Mouse (Mus musculus) cerebellum, adult 9-11 months (tissue): ENCODE results near the gene Medag.

Source experiments
- DNase-seq: peaks from one replicate; pipeline ENCODE4 v3.0.0; 2022

Gene Medag

DNA sequence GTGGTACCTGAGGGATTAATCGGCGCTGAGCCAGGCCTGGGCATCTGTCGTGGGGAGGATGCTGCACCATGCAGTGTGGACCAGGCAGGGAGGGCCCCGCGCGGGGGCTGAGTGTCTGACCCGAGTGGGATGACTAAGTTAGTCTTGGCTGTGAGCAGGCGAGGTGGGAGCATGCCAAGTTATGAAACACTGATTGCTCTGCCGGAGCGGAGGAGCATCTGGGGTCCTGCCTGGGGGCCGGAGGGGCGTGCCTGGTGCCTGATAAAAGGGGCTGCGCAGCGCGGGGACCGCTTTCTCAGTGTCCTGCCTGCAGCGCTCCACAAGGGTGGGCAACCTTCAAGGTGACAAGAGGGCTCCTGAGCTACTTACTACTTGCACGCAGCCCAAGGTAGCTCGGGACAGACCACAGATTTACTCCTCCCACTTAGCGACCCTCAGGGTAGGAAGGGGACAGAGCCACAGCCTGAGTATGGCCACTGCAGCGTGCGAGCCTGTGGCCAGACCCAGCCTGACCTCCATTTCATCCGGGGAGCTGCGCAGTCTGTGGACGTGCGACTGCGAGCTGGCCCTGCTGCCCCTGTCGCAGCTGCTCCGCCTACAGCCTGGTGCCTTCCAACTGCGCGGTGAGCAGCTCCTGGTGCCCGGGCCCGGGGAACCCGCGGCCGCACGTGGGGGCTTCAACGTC lies at the start of gene Medag:
TSS of gene Medag (plus strand) at position 241 of the 685 bp plus-strand sequence.
- DNase-seq: peak; percentile 80

DNA sequence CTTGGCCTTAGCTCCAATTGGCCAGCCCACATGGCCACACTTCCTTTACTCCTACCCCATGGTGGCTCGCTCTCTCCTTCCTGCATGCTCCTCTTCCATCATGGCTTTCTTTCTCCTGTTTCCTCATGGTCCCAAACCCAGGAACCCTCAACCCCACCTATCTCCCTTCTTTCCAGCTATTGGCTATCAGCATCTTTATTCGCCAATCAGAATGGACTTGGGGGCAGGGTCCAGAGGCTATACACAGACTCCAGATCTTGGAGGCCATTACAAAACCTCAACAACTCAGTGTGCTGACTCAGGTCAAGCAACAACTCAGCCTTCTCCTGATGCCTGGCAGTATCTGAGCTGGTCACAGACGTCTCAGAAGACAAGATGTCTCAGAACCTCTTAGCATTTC lies 48.9 kb upstream of the Medag start:
- DNase-seq: no peak

DNA sequence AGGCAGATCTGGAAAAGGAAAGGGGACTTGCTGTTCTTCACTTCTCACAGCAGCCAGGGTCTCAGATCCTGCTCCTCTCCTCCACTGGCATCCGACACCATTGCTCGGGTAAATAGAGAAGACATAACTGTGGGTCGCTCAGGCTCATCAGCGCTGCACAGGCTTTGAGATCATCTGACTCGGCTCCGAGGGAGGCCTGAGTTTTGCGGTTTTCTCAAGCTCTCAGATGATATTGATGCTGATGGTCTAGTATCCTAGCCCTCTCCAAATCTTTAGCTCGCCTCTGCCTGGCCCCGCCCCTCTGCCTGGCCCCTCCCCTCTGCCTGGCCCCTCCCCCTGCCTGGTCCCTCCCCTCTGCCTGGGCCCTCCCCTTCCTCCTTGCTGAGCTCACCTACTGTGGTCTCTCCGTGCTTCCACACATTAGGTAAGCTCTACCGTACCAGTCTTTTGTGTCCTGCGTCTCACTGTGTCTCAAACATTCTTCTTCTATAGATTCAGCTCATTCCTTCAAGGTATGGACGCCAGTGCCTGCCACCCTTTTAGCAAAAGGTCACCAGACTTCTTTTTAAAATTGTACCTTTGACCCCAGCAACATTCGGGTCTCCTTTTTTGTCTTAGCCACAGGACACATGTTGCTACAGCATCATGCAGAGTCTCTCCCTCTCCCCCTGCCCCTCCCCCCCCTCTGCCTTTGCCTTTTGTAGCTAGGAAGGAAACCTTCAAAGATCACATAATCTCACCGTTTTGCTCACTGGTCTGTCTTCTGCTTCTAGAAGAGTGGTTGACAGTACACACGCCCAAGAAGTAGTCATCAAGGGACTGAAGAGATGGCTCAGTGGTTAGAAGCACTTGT lies 47.4 kb upstream of the Medag start:
- DNase-seq: no peak

DNA sequence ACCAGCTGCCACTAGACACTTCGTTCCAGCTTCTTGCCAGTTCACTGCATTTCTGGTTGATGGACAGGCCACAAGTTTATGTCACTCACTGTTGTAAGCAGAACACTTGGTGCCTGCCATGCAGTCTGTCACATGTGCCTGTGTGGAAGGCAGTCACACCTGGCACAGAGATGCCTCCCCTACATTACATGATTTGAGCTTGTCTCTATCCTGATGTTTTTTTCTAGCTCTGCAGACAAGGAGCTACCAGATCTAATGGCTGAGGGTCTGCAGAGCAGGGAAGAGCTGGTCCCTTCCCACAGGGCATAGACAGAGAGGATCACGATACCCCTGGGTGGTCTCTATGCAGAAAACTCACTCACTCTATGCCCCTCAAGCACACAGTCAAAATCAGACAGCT lies 44.5 kb upstream of the Medag start:
- no peak for DNase-seq

DNA sequence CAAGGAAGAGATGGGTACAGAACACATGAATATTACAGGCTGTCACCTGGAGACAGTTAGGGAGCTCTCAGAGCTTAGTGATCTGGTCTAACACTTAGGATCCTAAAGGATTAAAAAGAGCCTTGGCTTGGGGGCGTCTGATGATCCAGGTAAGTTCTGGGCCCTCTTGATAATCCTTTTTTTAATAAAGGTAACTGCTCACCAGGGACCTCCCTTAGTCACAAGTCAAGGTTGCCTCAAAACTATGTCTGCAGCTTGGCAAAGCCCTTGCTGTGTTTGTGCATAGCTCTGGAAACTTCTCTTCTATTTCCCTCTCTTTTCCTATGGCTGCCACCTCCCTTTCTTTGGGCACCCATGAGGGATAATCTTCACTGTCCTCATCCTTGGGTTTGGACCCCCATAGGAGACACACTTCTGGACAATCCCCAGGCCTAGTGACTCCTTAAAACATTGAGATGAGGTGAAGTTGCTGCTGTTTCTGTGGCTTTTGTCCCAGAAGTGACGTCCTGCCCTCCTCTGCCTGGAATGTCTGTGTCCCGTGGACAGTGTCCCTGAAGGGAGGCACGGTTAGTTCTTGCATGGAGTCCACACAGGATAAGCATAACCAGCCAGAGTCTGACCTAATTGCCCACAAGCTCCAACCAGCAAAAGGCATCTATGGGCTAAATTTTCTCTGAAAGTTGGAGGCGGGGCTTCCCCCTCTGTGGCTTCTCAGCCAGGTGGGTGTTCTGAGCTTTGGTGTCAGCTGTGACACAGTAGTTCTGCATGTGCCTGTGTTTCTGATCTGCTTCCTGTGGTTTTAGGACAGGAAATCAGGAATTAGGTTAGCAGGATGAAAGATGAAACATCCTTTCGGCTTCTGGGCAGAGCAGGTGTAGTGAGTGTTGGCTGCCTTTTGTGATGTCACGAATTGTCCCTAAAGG lies 43.7 kb upstream of the Medag start:
- no peak for DNase-seq

DNA sequence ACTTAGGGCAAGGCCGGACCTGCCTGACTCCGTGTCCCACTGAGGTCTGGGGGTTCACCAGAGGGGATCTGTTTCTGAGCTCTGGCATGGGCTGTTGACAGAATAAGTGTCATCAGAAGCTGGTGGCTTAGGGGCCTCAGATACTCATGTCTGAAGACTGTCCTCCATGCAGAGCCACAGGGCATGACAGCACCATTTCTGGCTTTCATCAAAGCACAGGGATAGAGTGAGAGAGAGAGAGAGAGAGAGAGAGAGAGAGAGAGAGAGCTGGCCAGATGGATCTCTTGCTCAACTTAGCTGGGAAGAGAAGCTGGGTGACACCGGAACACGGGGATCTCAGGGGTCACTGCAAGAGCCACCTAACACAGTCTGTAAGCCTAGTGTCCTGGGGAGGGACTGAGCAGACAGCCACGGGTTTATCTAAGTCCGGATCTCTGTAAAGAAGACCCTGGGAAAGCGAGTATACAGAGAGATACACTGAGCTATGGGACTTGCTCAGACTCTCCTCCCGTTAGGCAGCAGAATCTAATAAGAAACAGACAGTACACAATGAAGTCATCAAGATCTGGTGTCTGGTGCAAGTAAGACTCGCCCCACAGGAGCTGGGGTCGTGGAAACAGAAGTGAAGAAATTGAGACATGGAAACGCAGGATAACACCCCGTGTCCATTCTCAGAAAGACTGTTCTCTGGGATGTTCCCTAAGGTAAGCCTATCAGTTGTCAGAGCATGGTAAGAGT lies 42.8 kb upstream of the Medag start:
- no peak for DNase-seq

DNA sequence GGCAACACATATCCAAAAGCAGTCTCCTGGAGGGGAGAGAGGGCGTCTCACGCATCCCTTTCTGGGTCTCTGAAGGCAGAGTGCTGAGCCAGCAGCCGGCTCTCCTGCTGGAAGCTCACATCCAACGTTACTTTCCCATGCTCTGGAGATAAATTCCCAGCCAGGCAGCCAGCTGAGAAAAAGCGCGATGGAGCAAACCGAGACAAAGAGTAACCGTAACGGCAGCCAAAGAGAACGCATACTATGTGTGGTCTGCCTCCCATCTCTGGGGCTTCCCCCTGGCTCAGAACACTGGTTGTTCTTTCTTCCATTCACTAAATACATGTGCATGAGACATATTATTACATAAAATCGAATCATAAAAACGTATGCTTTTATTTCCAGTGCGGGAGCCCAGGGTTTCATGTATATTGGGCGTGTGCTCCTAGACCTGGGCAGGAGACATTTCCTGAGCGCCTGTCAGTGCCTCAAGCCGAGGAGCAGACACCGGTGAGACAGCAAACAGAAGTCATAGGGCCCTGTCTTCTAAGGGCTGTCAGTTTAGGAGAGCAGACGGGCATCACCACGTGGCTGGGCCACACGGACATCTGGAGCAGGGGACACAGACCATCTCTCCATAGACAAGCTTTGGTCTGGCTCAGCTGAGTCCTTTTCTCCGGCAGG lies 42.0 kb upstream of the Medag start:
- no peak for DNase-seq

DNA sequence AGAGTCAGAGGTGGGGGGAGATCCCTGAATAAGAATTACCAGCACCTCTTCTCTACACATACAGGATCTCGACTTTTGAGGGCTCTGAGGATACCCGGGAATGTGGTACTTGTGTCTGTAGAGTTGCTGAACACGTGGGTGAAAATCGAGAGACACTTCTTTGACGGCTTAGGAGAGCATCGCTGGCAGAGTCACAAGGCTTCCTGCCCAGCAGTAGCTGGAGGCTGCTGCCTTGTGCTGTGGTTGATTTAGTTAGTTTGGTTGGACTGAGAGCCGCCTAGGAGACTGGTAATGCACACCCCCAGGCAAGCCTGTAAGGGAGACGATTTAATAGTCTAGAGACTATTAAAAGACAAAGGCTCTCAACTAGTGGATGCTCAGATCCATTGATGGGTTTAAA lies 39.5 kb upstream of the Medag start:
- DNase-seq: no peak

DNA sequence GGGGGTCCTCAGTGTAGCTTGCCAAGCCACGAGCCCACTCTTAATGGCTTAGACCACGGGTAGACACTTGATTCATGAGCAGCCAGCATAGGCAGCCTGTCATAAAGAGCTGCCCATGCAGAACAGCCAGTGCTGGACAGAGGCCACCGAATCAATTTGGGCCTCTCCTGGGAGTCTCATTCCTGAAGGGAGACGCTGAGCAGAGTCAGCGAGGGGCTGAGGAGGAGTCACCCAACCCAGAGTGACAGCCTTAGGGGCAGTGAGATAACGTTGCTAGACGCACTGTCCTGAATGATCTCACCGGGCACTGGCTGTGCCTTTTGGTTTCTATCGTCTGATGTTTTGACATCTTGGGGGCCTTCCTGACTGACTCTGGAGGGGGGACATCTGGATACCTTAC lies 38.3 kb upstream of the Medag start:
- no peak for DNase-seq

DNA sequence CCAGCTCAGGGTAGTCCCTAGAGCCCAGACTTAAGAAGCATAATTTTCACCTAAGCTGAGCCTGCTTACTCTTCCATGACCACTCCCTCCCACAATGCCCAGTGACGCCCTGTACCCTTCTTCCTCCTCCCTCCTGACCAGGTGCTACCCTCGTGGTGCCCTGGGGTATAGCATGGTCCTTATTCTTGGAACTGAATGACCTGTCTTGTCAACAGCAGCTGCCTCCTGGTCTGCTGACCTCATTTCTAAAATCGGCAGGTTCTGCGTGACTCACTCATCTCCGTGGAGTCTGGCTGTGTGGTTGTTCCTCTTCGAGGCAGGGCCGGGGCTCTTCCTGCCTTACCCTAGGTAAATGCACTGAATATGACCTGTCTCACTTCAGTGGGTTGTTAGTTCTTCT lies 37.5 kb upstream of the Medag start:
- peak; percentile 52 for DNase-seq

DNA sequence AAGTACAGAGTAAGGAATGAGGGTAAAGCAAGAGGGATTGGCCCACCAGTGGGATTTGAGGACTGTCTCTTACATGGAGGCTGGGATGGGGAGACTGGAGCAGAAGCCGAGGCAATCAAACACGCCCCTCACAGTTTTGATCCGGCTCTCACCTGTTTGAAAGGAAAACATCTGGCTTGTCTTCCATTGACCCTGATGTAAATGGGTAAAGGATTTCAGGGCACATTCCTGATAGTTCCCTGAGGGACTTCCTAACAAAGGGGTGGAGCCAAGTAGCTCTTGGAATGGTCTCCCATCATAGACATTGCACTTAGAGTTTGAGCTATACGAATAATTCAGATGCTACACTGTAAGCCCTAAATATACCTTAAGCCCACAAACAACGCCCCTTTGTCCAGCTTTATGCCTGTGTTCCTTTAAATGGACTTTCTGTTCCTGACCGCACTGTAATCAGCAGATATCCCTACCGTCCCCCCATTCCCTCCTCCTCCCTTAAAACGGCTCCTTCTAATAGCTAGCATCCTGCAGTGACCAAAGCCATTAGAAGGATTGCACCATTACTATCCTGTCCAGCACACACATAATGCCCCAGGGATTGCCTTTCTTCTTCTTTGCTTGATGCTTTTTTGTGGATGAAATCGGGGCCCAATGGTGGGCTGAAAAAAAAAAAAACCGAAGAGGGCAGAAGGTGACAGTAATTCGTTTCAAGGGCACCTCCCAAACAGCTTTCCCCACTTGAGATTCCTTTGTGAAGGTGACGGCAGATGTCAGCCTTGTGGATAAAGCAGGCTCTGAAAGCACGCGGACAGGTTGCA lies 36.3 kb upstream of the Medag start:
- DNase-seq: no peak

DNA sequence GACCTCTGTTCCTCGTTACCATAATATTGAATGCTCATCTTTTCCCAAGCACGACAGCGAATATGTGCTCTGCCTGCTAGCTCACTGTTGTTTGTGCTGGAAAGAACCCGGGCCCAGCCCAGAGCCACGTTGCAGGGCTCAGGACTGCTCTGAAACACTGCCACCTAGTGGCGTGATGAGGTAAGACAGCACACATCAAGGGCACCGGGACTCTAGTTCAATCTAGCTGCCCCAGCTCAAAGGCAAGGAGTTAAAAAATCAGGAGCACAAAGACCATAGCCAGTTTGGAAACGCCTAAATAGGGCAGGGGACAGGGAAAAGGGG lies 35.7 kb upstream of the Medag start:
- DNase-seq: peak; percentile 77

DNA sequence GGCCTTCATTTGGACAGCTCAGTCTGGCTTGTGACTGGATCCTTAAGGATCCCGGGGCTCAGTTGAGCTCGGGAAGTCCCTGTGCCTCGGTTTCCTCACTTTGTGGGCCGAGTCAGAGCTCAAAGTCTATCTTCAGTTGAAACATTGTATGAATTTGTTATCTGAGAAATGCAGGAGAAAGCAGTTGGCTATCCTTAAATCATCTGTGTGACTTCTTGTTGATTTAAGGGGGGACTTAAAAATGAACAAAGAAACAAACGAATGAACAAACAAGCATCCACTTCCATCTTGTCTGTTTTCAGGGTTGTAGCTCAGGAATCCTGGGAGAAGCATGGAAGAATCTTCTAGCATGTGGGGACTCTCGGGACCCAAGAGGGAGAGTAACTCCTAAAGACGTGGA lies 35.2 kb upstream of the Medag start:
- DNase-seq: no peak

DNA sequence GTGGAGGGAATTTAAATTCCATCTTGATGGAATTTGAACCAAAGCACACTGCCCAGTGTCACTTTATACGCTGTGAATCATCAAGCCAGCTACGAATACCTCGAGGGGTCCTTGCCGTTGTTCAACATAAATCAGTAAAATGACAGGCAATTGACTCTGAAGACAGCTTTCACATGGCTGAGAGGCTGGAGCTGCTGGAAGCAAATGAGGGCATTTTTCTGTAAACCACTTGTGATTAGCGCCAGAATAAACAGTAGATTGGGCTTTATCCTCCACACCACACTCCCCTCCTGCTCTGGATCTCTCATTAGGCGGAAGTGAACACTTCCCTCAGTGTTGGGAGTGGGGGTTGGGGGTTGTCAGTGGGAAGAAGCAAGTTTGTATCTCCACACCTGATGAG lies 34.3 kb upstream of the Medag start:
- no peak for DNase-seq

DNA sequence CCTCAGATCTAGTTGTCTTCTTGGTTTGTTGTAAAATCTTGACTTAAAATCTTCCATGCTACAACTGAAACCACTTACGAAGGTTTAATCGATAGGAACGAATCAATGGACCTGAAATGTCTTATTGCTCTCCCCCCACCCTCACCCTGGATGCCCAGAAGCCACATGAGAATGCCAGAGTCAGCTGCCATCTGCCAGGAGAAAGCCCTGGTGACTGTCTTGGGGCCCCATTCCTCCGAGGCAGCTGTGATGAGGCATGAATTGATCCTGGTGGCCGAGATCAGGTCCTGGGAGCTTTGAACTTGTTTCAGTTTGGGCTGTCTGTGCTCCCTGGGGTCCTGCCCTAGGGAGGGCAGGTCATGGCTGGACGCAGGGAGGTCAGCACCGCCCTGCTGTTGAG lies 33.0 kb upstream of the Medag start:
- no peak for DNase-seq

DNA sequence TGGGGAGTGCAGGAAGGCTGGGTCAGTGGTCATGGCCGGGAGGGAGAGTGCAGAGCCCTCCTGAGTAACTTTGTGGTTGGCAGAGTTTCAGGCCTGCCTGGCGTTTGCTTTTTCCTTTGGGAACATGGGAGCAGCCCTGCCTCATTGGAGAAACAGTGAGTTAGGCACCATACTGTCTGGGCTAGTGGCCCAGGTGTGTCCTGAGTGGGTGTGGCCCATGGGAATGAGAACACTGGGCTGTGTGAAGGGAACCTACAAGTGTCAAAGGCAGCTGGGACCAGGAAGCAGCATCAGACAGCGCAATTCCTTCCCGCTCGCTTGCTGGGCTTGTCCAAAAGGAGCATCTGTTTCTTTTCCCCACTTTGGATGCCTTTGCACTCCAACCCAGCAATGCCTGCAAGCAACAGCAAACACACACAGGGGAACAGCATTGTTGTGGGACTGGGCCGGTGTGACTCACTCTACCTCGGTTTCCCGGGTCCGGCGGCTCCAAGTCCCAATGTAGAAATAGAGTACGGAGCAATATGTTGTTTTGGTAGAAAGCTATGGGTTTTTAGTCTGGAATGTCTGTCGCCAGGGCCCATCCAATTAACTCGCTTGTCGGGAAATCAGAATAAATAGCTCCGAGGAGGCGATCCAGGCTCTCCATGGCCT lies 32.3 kb upstream of the Medag start:
- DNase-seq: no peak

DNA sequence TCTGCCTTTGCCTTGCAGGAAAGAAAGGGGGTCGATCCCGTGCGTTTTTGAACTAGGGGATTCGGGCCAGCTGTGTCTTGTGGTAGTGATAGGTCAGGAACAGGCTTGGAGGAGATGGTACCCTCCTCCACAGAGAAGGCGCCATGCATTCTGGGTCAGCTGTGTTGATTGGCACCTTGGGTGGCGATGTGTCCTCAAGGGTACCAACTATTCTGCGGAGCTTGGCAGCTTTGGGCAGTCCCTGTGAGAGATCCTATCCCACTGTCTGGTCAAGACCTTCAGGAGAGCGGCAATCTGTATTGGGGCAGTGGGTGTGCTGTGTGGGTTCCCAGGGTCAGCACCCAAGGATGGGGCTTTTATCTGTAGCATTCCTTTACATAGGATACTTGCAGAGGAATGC lies 31.7 kb upstream of the Medag start:
- DNase-seq: no peak

DNA sequence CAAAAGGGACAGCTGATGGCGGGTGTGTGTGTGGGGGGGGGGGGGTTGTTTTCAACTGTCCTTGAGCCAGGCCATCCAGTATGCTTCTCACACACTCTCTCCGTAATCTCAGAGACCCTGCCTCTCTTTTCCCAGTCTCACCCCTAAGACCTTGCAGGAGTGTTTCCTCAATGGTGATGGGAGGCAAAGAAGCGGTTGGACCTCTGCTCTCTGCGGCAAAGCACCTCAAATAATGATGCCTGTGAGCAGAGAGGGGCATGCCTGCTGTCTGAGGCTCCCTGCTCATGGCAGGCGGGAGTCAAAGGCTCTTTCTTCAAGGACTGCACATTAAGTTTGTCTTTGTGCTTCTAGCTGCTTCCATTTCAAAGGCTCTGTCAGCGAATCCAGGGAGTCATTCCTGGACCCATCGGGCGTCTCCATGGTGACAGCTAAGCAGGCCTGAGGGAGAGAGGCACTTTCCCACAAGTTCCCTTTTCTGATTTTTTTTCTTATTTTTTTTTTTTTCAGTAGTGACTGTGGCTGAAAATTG lies 31.1 kb upstream of the Medag start:
- DNase-seq: no peak

DNA sequence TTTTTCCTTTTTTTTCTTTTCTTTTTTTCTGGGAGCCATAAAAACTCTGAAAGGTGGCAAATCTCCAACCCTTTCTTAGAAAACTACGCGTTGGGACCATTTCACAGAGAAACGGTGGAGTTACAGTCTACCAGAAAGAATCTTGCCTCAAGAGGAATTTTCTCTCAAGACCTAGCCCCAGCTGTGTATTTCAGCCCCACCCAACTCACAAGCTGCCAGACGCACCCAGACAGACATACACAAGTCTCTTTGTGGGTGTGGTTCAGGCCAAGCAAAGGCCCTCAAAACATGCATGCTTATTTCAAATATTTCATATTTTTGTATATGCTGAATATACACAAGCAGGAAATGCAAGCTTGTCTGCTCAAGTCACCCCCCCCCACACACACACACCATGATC lies 29.6 kb upstream of the Medag start:
- DNase-seq: no peak

DNA sequence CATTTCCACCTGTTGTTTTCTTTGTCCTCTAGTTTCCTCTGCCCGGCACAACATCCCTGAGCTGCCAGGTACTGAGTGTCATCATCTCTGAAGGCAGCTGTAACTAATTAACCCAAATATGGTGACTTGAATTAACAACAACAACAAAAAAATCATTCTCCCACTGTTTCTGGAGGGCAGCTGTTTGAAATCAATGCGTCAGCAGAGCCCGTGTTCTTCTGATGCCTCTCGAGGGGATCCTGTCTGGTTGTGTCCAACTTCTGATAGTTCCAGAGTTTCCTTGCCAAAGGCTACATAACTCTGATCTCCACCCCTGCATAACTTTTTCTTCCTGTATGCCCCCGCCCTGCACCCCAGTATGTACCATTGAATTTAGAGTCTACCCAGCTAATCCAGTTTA lies 28.9 kb upstream of the Medag start:
- DNase-seq: no peak
